Mouse (Mus musculus): Measurements from ENCODE around the gene Eif1ax. TPM values are rescaled to one million over a fixed set of nuclear protein-coding genes. Genes with fewer than 3 reads are reported as not detected.
"Not testable (repeated sequence)": the region's sequence is repeated elsewhere in the genome, so short reads cannot be mapped to it uniquely, and the experiment has no call there.

Eif1ax gene
- 98.2 and 112 TPM in 2 replicates for total RNA-seq (2021)
- long read RNA-seq, experiment 1, full-length matches to known transcripts = 94 of 104 reads
- long read RNA-seq, experiment 1, partial matches to known transcripts = 3 of 104 reads
- long read RNA-seq, experiment 1, other reads (novel, unspliced or antisense) = 7 of 104 reads
- long read RNA-seq, experiment 2, full-length matches to known transcripts = 72 of 79 reads
- long read RNA-seq, experiment 2, partial matches to known transcripts = 2 of 79 reads
- long read RNA-seq, experiment 2, other reads (novel, unspliced or antisense) = 5 of 79 reads

GRCm38 (mm10) chrX:159371831-159372752 is at the start of gene Eif1ax:
Gene Eif1ax (plus strand): TSS chrX:159372178.
- peak; percentile 85 for DNase-seq

GRCm38 (mm10) chrX:159364506-159364905 is 7.5 kb upstream of the Eif1ax start:
- DNase-seq = peak; percentile 35

DNA sequence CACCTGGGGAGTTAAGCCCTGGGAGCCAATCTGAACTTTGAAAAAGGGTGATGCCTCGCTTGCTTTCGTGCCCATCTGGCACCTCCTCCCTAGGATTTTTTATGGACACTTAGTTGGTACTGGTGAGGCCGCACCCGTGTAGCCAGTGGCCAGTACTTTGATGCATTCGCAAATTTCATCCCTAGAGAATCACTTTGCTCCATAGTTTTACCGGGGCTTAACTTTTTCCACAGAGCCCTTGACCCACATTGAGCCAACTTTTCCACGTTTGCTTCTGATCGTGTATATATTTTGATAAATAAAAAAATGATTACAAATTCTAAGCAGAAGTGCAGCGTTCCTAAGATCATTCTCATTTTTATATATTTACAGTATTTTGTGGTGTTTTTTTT is 771 bp downstream of the Eif1ax start:
- DNase-seq = no peak

DNA sequence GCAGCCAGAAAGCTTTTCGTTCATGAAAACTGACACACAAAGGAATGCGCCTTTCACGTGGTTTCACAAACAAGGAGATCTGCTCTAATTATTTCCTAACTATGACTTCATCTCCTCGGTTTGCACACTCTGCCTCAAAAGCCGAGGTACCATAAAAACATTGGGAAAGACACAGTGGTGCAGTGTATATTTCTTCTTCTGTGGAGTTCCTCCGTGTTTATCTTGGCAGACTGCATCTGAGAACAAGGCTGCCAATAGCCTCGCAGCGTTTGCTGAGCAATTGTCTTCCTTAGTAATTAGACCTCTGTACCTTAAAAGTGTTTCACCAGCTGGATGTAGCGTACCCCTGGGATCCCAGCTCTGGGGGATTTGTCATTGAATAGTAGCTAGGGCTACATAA is 15.1 kb downstream of the Eif1ax start:
- DNase-seq = no peak

DNA sequence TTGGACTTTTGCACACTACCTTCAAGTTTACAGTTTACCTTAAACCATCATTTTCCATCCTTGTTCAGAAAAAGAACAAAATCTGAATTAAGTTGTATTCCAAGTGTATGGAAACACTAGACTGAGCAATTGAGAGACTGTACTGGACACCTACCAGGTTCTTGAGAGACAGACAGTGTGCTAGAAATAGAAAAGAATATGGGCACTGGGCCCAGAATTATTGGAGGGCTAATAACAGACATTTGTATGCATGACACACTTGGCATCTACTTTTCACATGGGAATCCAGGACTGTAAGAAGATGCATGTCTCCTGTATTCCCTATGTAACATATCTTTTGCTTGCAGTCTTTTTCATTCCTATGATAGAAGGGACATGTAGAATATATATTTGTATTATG is 17.0 kb downstream of the Eif1ax start:
- no peak for DNase-seq

DNA sequence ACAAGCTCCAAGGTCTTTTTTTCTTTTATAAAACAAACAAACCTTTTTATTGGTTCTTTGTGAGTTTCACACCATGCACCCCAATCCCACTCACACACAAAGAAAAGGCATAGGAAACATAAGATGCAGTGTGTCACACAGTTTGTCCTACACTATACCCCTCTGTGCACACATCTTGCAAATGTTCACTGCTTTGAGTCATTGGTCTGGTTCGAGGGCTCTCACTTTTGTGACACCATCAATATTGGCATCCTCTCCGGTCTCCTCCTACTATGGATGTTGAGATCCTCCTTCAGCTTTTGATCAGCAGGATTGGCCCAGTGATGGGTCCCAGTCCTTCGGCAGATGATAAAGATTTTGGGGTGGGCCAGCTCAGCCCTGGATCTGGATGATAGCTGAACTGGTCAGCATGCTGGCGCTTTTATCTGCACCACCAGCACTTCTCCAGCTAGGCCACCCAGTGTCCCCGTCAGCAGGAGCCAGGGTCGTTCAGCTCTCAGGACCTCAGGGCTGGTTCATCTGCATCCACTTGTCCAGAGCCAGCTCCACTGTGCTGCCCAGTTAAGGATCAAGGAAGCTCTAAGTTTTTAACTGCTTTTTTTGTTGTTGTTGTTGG is 18.5 kb downstream of the Eif1ax start:
- DNase-seq = no peak

GRCm38 (mm10) chrX:159391239-159391638 is 19.3 kb downstream of the Eif1ax start:
- no peak for DNase-seq

DNA sequence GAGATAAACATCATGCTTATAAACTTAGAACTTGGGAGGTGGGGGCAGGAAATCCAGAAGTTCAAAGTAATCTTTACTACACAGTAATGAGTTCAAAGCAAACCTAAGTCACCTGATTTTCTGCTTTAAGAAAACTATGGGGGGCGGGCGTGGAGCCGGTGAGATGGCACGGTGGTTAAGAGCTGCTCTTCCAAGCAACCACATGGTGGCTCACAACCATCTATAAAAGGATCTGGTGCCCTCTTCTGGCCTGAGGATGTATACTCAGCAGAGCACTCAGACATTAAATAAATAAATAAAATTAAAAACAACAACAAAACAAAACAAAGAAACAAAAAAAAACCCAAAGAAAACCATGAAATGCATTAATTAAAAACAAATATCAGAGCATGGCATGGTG is 37.3 kb downstream of the Eif1ax start:
- peak; percentile 17 for DNase-seq

DNA sequence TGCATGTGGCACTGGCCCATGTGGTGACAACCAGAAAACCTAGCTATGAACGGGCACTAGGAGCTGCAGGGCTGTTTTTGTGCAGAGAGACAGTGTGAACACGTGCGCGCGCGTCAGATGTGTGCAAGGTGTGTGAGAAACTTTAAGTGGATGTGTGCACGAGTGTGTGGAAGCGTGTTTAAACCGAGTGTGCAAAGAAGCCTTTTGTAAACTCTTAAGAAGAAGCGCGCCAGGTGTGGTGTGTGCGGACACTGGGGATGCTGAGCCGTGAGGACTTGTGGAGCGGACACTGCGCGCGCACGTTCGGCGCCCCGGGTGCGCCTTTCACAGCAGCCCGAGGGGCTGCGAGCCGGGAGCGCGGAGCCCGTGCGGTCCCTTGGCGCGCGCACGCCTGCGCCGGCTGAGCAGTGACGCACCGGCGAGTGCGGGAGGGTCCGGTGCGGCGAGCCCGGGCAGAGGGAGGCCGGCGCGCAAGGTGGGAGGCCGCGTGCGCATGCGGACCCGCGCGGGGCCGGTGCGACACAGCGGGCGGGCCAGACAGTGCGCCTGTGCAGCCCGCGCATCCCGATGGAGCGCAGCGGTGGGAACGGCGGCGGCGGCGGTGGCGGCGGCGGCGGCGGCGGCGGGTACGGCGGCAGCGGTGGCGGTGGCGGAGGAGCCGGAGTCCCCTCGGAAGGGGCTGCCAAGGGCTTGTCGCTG is 42.3 kb downstream of the Eif1ax start, which contains the start of gene Map7d2:
Gene Map7d2, plus strand, starts transcription at position 443 of the 699 bp plus-strand sequence.
- peak; percentile 9 for DNase-seq

GRCm38 (mm10) chrX:159414829-159415673 is 43.1 kb downstream of the Eif1ax start:
- peak; percentile 3 for DNase-seq

DNA sequence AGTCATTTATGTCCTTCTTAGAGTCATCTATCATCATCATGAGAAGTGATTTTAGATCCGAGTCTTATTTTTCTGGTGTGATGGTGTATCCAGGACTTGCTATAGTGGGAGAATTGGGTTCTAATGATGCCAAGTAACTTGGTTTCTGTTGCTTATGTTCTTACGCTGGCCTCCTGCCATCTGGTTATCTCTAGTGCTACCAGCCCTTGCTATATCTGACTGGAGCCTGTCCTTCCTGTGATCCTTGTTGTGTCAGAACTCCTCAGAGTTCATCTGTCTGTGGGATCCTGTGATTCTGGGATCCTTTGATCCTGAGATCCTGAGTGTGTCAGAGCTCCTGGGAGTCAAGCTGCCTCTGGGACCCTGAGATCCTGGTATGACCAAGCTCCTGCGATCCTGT is 58.5 kb downstream of the Eif1ax start:
- DNase-seq = not testable (repeated sequence)

Other genes starting within 250 kb of the Eif1ax start
- 62.6 and 64.2 TPM in 2 replicates for gene Rps6ka3, start 161.9 kb upstream of the Eif1ax start, total RNA-seq (2021)
- 3.5 and 5.1 TPM in 2 replicates for gene Map7d2, start 42.4 kb downstream of the Eif1ax start, total RNA-seq (2021)
- 9.1 and 13.5 TPM in 2 replicates for gene Bclaf3, start 154.5 kb downstream of the Eif1ax start, total RNA-seq (2021)

Data from adrenal gland, postnatal 14 days (tissue).